In the genomic region with DNA sequence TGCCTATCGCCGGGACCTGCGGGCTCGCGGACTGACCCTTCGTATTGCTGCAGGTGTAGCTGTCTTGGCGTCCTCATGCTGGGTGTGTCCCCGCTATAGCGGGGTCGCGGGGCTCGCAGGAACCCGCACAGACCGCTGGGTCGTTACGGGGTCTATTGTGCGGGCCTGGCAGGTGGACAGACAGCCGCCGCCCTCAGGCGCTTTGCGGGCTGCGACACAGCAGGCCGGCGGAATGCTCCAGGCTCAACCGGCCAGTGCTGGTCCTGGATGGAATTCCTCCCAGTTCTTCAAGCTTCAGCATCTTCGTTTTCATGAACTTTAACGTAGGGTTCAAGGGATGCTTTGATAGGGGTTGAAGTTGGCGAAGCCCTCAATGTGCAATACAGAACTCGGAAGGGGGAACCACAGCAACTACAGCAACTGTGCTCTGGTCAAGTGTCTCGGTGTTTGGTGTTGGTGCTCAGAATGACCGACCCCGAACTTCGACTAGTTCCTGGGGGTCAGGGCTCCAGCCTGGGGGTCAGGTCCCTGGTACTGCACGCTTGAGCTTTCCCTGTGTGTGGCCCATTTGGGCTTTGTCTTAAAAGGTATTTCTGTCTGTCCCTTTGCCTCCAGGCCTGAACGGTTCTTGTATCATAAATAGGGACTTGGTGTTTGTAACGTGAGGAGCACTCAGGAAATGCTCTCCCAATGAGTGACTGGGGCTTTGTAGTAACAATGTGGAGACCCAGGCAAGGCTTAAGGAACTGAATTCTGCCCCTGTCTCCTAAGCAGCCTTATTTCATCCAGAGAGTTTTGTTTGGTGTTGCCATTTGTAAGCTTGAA, we compare ENCODE assay signal across 7 mouse cellular contexts. TPM values are rescaled to one million over a fixed set of nuclear protein-coding genes. Genes with fewer than 3 reads are reported as not detected.
DNase-seq lines count a peak whose midpoint lies in the region; ATAC-seq lines count a peak whose summit lies in the region.

No protein-coding gene starts in this region.

- H3K9ac ChIP-seq in hindbrain, embryonic 14.5 days = peak overlapping the region; percentile 83
- H3K9ac ChIP-seq in liver, embryonic 13.5 days = peak overlapping the region; percentile 97

- no peaks in the 10 kb centered on the region for H3K36me3 ChIP-seq in hindbrain, embryonic 14.5 days (replicated peaks; ENCODE audit: control insufficient read depth, insufficient read depth)
- peaks cover 7% of the 10 kb centered on the region for H3K36me3 ChIP-seq in liver, embryonic 13.5 days

- H3K27ac ChIP-seq in hindbrain, embryonic 14.5 days = peak overlapping the region; percentile 72
- peak overlapping the region; percentile 98 for H3K27ac ChIP-seq in liver, embryonic 13.5 days

- H3K27me3 ChIP-seq in hindbrain, embryonic 14.5 days (ENCODE audit: control insufficient read depth, insufficient read depth, low read length) = peaks cover 10% of the 10 kb centered on the region
- peaks cover 21% of the 10 kb centered on the region for H3K27me3 ChIP-seq in liver, embryonic 13.5 days

- H3K9me3 ChIP-seq in hindbrain, embryonic 14.5 days (ENCODE audit: control insufficient read depth, low read length) = no peaks in the 10 kb centered on the region
- H3K9me3 ChIP-seq in liver, embryonic 13.5 days (replicated peaks) = no peaks in the 10 kb centered on the region

- H3K4me3 ChIP-seq in hindbrain, embryonic 14.5 days (replicated peaks; ENCODE audit: low read length) = peak overlapping the region; percentile 67
- H3K4me3 ChIP-seq in liver, embryonic 13.5 days (replicated peaks) = peak overlapping the region; percentile 90

- peak; percentile 8 for DNase-seq in thymus, postnatal 14 days
- DNase-seq in thymus, postnatal 10 days (ENCODE audit: low spot score in 2 of 2) = no peak
- peak; percentile 20 for DNase-seq in embryo, embryonic 11.5 days (ENCODE audit: low read depth, low spot score)
- no peak for DNase-seq in hindbrain, embryonic 14.5 days (ENCODE audit: low spot score)
- DNase-seq in liver, embryonic 13.5 days = no peak
- no peak for DNase-seq in gastrocnemius, postnatal 4 days (ENCODE audit: low spot score in 2 of 2)
- no peak for DNase-seq in ovary, postnatal 14 days (ENCODE audit: low spot score)

- peaks cover 22% of the 10 kb centered on the region for H3K4me1 ChIP-seq in hindbrain, embryonic 14.5 days (replicated peaks; ENCODE audit: control insufficient read depth, insufficient read depth, low read length)
- peaks cover 61% of the 10 kb centered on the region for H3K4me1 ChIP-seq in liver, embryonic 13.5 days (replicated peaks)

- no peak; the same call in 1 of the 2 replicates for ATAC-seq in hindbrain, embryonic 14.5 days (ENCODE audit: low FRiP score)
- ATAC-seq in liver, embryonic 13.5 days (ENCODE audit: low read depth) = no peak

- WGBS in hindbrain, embryonic 14.5 days = 2% methylated on average over 36 of the region's 36 CpGs
- WGBS in liver, embryonic 13.5 days (ENCODE audit: insufficient replicate concordance) = 2% methylated on average over 36 of the region's 36 CpGs

- H3K4me2 ChIP-seq in hindbrain, embryonic 14.5 days (replicated peaks) = peak overlapping the region; percentile 68
- peak overlapping the region; percentile 97 for H3K4me2 ChIP-seq in liver, embryonic 13.5 days

RNA-seq across cellular contexts. Expression of gene Abca3, which starts 0.8 kb away (rescaled TPM):
- 32.8 and 34.8 TPM in 2 replicates for polyA plus RNA-seq in hindbrain, embryonic 14.5 days (2014; fragmentation: Nextera tagmentation; extraction: Ambion mirVana)
- polyA plus RNA-seq in liver, embryonic 13.5 days (2015; fragmentation: Nextera tagmentation; extraction: Ambion mirVana) = 11.4 and 14.8 TPM in 2 replicates
- 10 to 100 TPM; 15.9 to 17.0 TPM for total RNA-seq in gastrocnemius, postnatal 4 days (2021)

RNA-seq across cellular contexts. Expression of gene Abca17, which starts 1.7 kb away (rescaled TPM):
- 0.63 and 1.1 TPM in 2 replicates for polyA plus RNA-seq in hindbrain, embryonic 14.5 days (2014; fragmentation: Nextera tagmentation; extraction: Ambion mirVana)
- polyA plus RNA-seq in liver, embryonic 13.5 days (2015; fragmentation: Nextera tagmentation; extraction: Ambion mirVana) = not detected in 2 replicates
- total RNA-seq in gastrocnemius, postnatal 4 days (2021) = under 1 TPM in 1 of 2 experiments, not detected in 1; 0.10 TPM

Comparison
In these comparisons a context has a peak if more than half of its experiments do, and no peak if none do; other contexts are left out.
1. DNase-seq: peak in thymus, postnatal 14 days (single experiment) and embryo, embryonic 11.5 days (single experiment); none in thymus, postnatal 10 days (0 of 2), hindbrain, embryonic 14.5 days (single experiment), liver, embryonic 13.5 days (single experiment), gastrocnemius, postnatal 4 days (0 of 2) and ovary, postnatal 14 days (single experiment).